Mouse (Mus musculus) liver (tissue): Measurements from ENCODE around the gene Anapc7.

ENCODE experiments used
- DNase-seq: peaks from one replicate; pipeline ENCODE4 v3.0.0-alpha.2; 2020; ENCODE audit warnings: mixed read lengths

The Anapc7 gene

GRCm38 (mm10) chr5:122421271-122422068 is at the start of gene Anapc7:
Gene Anapc7, plus strand, starts transcription at chr5:122421693.
- DNase-seq: no peak

- peak; percentile 99 for DNase-seq
Observed at GRCm38 (mm10) chr5:122372192-122372769, 49.2 kb upstream of the Anapc7 start, which contains the start of gene Fam216a. Gene Fam216a, minus strand, starts transcription at chr5:122372364.

GRCm38 (mm10) chr5:122372878-122373277 is 48.6 kb upstream of the Anapc7 start:
- no peak for DNase-seq

- DNase-seq: no peak
Observed at GRCm38 (mm10) chr5:122377101-122377833, 44.2 kb upstream of the Anapc7 start.

- DNase-seq: no peak
Observed at GRCm38 (mm10) chr5:122378171-122378570, 43.3 kb upstream of the Anapc7 start.

GRCm38 (mm10) chr5:122379374-122380155 is 41.9 kb upstream of the Anapc7 start:
- peak; percentile 74 for DNase-seq

- no peak for DNase-seq
Observed at GRCm38 (mm10) chr5:122390006-122390405, 31.5 kb upstream of the Anapc7 start.

- DNase-seq: no peak
Observed at GRCm38 (mm10) chr5:122390671-122391070, 30.8 kb upstream of the Anapc7 start.

GRCm38 (mm10) chr5:122391178-122391785 is 30.2 kb upstream of the Anapc7 start:
- DNase-seq: no peak

- peak; percentile 95 for DNase-seq
Observed at GRCm38 (mm10) chr5:122391786-122392180, 29.7 kb upstream of the Anapc7 start, which contains the start of gene Arpc3. Gene Arpc3, plus strand, starts transcription at chr5:122391878.

- DNase-seq: no peak
Observed at GRCm38 (mm10) chr5:122392227-122393004, 29.1 kb upstream of the Anapc7 start.

- DNase-seq: peak; percentile 82
Observed at GRCm38 (mm10) chr5:122393887-122394286, 27.6 kb upstream of the Anapc7 start.

GRCm38 (mm10) chr5:122396791-122397190 is 24.7 kb upstream of the Anapc7 start:
- DNase-seq: no peak

GRCm38 (mm10) chr5:122397495-122397894 is 24.0 kb upstream of the Anapc7 start:
- no peak for DNase-seq

GRCm38 (mm10) chr5:122399871-122400270 is 21.6 kb upstream of the Anapc7 start:
- no peak for DNase-seq

GRCm38 (mm10) chr5:122400628-122401302 is 20.7 kb upstream of the Anapc7 start:
- no peak for DNase-seq

GRCm38 (mm10) chr5:122401303-122401640 is 20.2 kb upstream of the Anapc7 start:
- DNase-seq: peak; percentile 69

- no peak for DNase-seq
Observed at GRCm38 (mm10) chr5:122402160-122402559, 19.3 kb upstream of the Anapc7 start.

- DNase-seq: no peak
Observed at GRCm38 (mm10) chr5:122402772-122403171, 18.7 kb upstream of the Anapc7 start.

GRCm38 (mm10) chr5:122403362-122403761 is 18.1 kb upstream of the Anapc7 start:
- no peak for DNase-seq

- no peak for DNase-seq
Observed at GRCm38 (mm10) chr5:122405537-122405936, 16.0 kb upstream of the Anapc7 start.
